Comparison of ENCODE assay signal across 11 mouse cellular contexts in the genomic region with DNA sequence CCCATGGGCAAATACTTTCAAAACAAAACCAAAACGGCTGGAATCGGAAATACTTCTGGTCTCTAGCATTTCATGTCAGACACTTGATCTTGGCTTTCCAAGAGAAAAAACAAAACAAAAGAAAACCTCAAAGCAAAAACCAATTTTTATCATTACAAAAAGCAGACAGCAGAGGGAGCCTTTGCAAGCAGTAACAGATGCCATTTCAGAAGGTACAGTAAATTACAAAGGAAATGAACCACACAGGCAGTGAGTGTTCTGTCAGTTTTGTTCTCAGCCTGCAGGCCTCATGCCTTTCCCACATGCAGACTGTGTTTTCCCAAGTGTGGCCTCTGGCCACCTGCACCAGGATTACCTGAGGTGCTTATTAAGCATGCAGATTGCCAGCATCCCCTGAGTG. TPM values are rescaled to one million over a fixed set of nuclear protein-coding genes. Genes with fewer than 3 reads are reported as not detected.
DNase-seq lines count a peak whose midpoint lies in the region; ATAC-seq and TF ChIP-seq lines count a peak whose summit lies in the region.
"Had no signal": no experiment of that assay in that cellular context is flagged by ENCODE, and none has a peak within 500 bp of the region (broad histone marks: within the 10 kb centered on the region; RNA-seq: fewer than 3 reads in every experiment).

No protein-coding gene starts in this region.

- intact Hi-C loops in heart, adult 2 months (cut with DNase I), result no loop called here
- intact Hi-C loops in heart, postnatal 14 days (cut with DNase I), result loop anchor here (2.0 kb wide), 2 partner anchors 61 to 103 kb away; partner anchors contain the start of gene 4931406P16Rik
- intact Hi-C loops in left cerebral cortex, postnatal 36 days (cut with DNase I), result loop anchor here (5.0 kb wide), 1 partner anchor 105 kb away; no protein-coding TSS in a partner anchor

- WGBS in heart, adult 2 months, result 46% methylated on average over 2 of the region's 2 CpGs
- WGBS in stomach, postnatal 0 days, result 75% methylated on average over 2 of the region's 2 CpGs

- no peak overlapping the region for H3K4me3 ChIP-seq in heart, adult 2 months
- no peak overlapping the region for H3K4me3 ChIP-seq in stomach, postnatal 0 days (ENCODE audit: low read depth, low read length)

- ATAC-seq in hematopoietic stem cell, adult 5-6 weeks (replicated peaks in 1 of 2; ENCODE audit: insufficient read depth in 1 of 2, low FRiP score in 2 of 2, low TSS enrichment in 1 of 2, low read depth in 1 of 2, poor library complexity in 2 of 2, severe bottlenecking in 2 of 2), result peak; percentile 55 to 71
- no peak for ATAC-seq in stomach, postnatal 0 days (ENCODE audit: low FRiP score, low TSS enrichment)

- peak; percentile 84 for TF ChIP-seq CTCF in heart, adult 2 months (IDR thresholded peaks at IDR 0.05)
- peak; percentile 77 for TF ChIP-seq CTCF in stomach, postnatal 0 days (IDR thresholded peaks at IDR 0.05; ENCODE audit: low read depth)

- no peaks in the 10 kb centered on the region for H3K9me3 ChIP-seq in stomach, postnatal 0 days (ENCODE audit: control insufficient read depth, low read length)

- peak overlapping the region; percentile 88; the same call in 1 of the 2 replicates for H3K27ac ChIP-seq in heart, adult 2 months
- no peak overlapping the region for H3K27ac ChIP-seq in stomach, postnatal 0 days (replicated peaks)

- no peaks in the 10 kb centered on the region for H3K27me3 ChIP-seq in heart, adult 2 months (ENCODE audit: control insufficient read depth, insufficient read depth, low read length)
- no peaks in the 10 kb centered on the region for H3K27me3 ChIP-seq in stomach, postnatal 0 days (ENCODE audit: control insufficient read depth, insufficient read depth, low read length)

- H3K36me3 ChIP-seq in heart, adult 2 months (ENCODE audit: control insufficient read depth, insufficient read depth, low read length), result peaks cover 49% of the 10 kb centered on the region
- peaks cover 26% of the 10 kb centered on the region for H3K36me3 ChIP-seq in stomach, postnatal 0 days (ENCODE audit: control insufficient read depth, insufficient read depth, low read length)

- no peak overlapping the region for H3K4me2 ChIP-seq in stomach, postnatal 0 days (replicated peaks; ENCODE audit: low read depth)

- H3K4me1 ChIP-seq in heart, adult 2 months (ENCODE audit: control insufficient read depth, insufficient read depth, low read length), result peaks cover 11% of the 10 kb centered on the region
- no peaks in the 10 kb centered on the region for H3K4me1 ChIP-seq in stomach, postnatal 0 days (replicated peaks; ENCODE audit: control insufficient read depth, insufficient read depth)

- no peaks in the 10 kb centered on the region; the same call in 1 of the 2 replicates for H3K79me2 ChIP-seq in heart, adult 2 months (replicated peaks; ENCODE audit: control insufficient read depth, insufficient read depth, low read length)

- no peak overlapping the region for H3K9ac ChIP-seq in heart, adult 2 months (ENCODE audit: low read depth, low read length)
- H3K9ac ChIP-seq in stomach, postnatal 0 days (ENCODE audit: low read length), result no peak overlapping the region

- no peak for DNase-seq in heart, adult 2 months
- no peak for DNase-seq in heart, postnatal 14 days
- DNase-seq in thymus, postnatal 0 days (ENCODE audit: low spot score), result peak; percentile 67
- no peak for DNase-seq in thymus, postnatal 4 days
- no peak for DNase-seq in stomach, postnatal 0 days (ENCODE audit: low spot score)
- DNase-seq in left cerebral cortex, postnatal 36 days (ENCODE audit: low spot score in 2 of 2), result no peak
- no peak for DNase-seq in right cerebral cortex, adult 18-20 months
- DNase-seq: adrenal gland, postnatal 36 days had no signal

- TF ChIP-seq POLR2A in heart, adult 2 months (IDR thresholded peaks at IDR 0.05; ENCODE audit: insufficient read depth, low read depth, low read length), result no peak

- TF ChIP-seq EP300 in heart, adult 2 months (IDR thresholded peaks at IDR 0.05; ENCODE audit: insufficient read depth, low read depth, low read length), result no peak
- TF ChIP-seq EP300 in stomach, postnatal 0 days (optimal IDR thresholded peaks at IDR 0.05), result no peak

RNA-seq across cellular contexts. Expression of gene Gm6096, which starts 1.2 kb away (rescaled TPM):
- not detected for total RNA-seq in heart, adult 2 months (2021)
- polyA plus RNA-seq in heart, adult 2 months (2012; rRNA removed), result not detected in 2 replicates
- total RNA-seq in heart, postnatal 14 days (2021), result not detected
- polyA plus RNA-seq in thymus, postnatal 0 days (2015; fragmentation: Nextera tagmentation; extraction: Ambion mirVana), result not detected in 2 replicates
- total RNA-seq in hematopoietic stem cell, adult 5-6 weeks (2017), result not detected in 2 replicates
- polyA plus RNA-seq in stomach, postnatal 0 days (2015; fragmentation: Nextera tagmentation; extraction: Ambion mirVana), result not detected in 2 replicates
- not detected for total RNA-seq in left cerebral cortex, postnatal 36 days (2021)
- total RNA-seq: adrenal gland, postnatal 36 days; left cerebral cortex, postnatal 25 days had no signal
- polyA plus RNA-seq: gonadal fat pad, adult 2 months had no signal

RNA-seq across cellular contexts. Expression of gene Gpi1, which starts 21.9 kb away (rescaled TPM):
- 100 to 1,000 TPM; 480 to 591 TPM for total RNA-seq in heart, adult 2 months (2021)
- 442 and 488 TPM in 2 replicates for polyA plus RNA-seq in heart, adult 2 months (2012; rRNA removed)
- 100 to 1,000 TPM; 507 to 526 TPM for total RNA-seq in heart, postnatal 14 days (2021)
- 232 and 238 TPM in 2 replicates for polyA plus RNA-seq in thymus, postnatal 0 days (2015; fragmentation: Nextera tagmentation; extraction: Ambion mirVana)
- 325 and 357 TPM in 2 replicates for total RNA-seq in hematopoietic stem cell, adult 5-6 weeks (2017)
- 235 and 244 TPM in 2 replicates for polyA plus RNA-seq in stomach, postnatal 0 days (2015; fragmentation: Nextera tagmentation; extraction: Ambion mirVana)
- 100 to 1,000 TPM; 657 to 689 TPM for total RNA-seq in left cerebral cortex, postnatal 36 days (2021)

RNA-seq across cellular contexts. Expression of gene Pdcd2l, which starts 55.6 kb away (rescaled TPM):
- 10 to 100 TPM; 14.8 to 20.6 TPM for total RNA-seq in heart, adult 2 months (2021)
- polyA plus RNA-seq in heart, adult 2 months (2012; rRNA removed), result 18.8 and 30.0 TPM in 2 replicates
- 10 to 100 TPM; 16.2 to 19.2 TPM for total RNA-seq in heart, postnatal 14 days (2021)
- polyA plus RNA-seq in thymus, postnatal 0 days (2015; fragmentation: Nextera tagmentation; extraction: Ambion mirVana), result 54.2 and 62.3 TPM in 2 replicates
- 19.7 and 22.8 TPM in 2 replicates for total RNA-seq in hematopoietic stem cell, adult 5-6 weeks (2017)
- 30.4 and 34.6 TPM in 2 replicates for polyA plus RNA-seq in stomach, postnatal 0 days (2015; fragmentation: Nextera tagmentation; extraction: Ambion mirVana)
- total RNA-seq in left cerebral cortex, postnatal 36 days (2021), result 10 to 100 TPM; 20.2 to 24.1 TPM
